Mouse (Mus musculus): ENCODE data around the gene Megf6.

DNA sequence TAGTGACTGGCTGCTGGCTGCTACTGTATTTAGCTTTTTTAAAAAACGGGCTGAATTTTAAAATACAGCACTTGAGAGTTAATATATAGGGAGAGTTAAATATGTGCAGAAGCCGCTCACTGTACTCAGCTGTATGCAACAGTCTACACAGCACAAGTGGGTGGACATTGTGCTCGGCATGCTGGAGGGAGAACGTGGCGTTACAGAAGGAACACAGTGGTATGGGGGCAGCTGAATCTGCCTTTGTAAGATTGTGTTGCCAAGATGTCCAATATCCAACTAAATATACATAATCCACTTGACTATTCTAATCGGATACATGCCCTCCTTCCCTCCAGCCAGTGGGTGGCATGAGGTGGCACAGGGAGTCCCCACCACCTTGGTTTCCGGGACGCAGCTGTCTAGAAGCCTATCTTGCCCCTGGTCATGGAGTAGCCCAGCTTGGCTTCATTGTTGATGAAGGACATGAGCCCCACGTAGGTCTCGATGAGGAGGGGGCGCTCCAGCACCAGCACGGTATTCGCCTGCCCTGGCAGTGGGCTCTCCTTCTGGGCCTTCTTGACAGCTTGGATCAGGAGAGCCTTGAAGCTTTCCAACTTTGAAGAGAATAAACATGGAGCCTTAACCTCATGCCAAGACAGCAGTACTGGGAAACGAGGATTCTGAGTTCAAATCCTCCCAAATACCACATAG, 12.4 kb upstream of the Megf6 start:
- no peak for TF ChIP-seq CTCF (IDR thresholded peaks at IDR 0.05; ENCODE audit: low read depth)
- TF ChIP-seq EP300 (IDR thresholded peaks at IDR 0.05; ENCODE audit: low read depth), result no peak
